Mouse (Mus musculus): ENCODE results near the gene Opn3. TPM values are rescaled to one million over a fixed set of nuclear protein-coding genes. Genes with fewer than 3 reads are reported as not detected.

The Opn3 gene
- total RNA-seq (2021), result 1 to 10 TPM; 7.3 to 8.9 TPM
- long read RNA-seq, experiment 1, transcript Opn3-201 (4 exons, 1,913 nt), result major isoform, 27 of 27 reads
- long read RNA-seq, experiment 1, partial matches to known transcripts, result 0 of 27 reads
- long read RNA-seq, experiment 1, other reads (novel, unspliced or antisense), result 0 of 27 reads
- long read RNA-seq, experiment 2, transcript Opn3-201 (4 exons, 1,913 nt), result major isoform, 13 of 13 reads
- long read RNA-seq, experiment 2, partial matches to known transcripts, result 0 of 13 reads
- long read RNA-seq, experiment 2, other reads (novel, unspliced or antisense), result 0 of 13 reads

- peak; percentile 98 for DNase-seq
- intact Hi-C loops (cut with DNase I), result loop anchor here (5.0 kb wide), 2 partner anchors 65 to 190 kb away; partner anchors contain the start of genes Exo1 and Fh1
Measured at GRCm38 (mm10) chr1:175692246-175692996, at the start of gene Opn3, which contains the start of gene Chml. Opn3 (minus strand) TSS chr1:175692776. Chml (minus strand) TSS chr1:175692901.

- no peak for DNase-seq
- intact Hi-C loops (cut with DNase I), result no loop called here
Measured at GRCm38 (mm10) chr1:175725771-175726170, 33.2 kb upstream of the Opn3 start.

GRCm38 (mm10) chr1:175716832-175717231 is 24.3 kb upstream of the Opn3 start:
- no peak for DNase-seq
- intact Hi-C loops (cut with DNase I), result no loop called here

- DNase-seq, result peak; percentile 58 to 65
Measured at GRCm38 (mm10) chr1:175712338-175712909, 19.8 kb upstream of the Opn3 start.

GRCm38 (mm10) chr1:175708013-175708412 is 15.4 kb upstream of the Opn3 start:
- DNase-seq, result peak in 1 of 2 experiments; percentile 30
- intact Hi-C loops (cut with DNase I), result no loop called here

More at GRCm38 (mm10) chr1:175712338-175712909, 19.8 kb upstream of the Opn3 start:
- intact Hi-C loops (cut with DNase I), result no loop called here

GRCm38 (mm10) chr1:175707599-175707998 is 15.0 kb upstream of the Opn3 start:
- DNase-seq, result no peak
- intact Hi-C loops (cut with DNase I), result no loop called here

- intact Hi-C loops (cut with DNase I), result no loop called here
- DNase-seq, result no peak
Measured at GRCm38 (mm10) chr1:175701145-175701544, 8.6 kb upstream of the Opn3 start.

GRCm38 (mm10) chr1:175699796-175700195 is 7.2 kb upstream of the Opn3 start:
- intact Hi-C loops (cut with DNase I), result no loop called here
- no peak for DNase-seq

- intact Hi-C loops (cut with DNase I), result no loop called here
- DNase-seq, result no peak
Measured at GRCm38 (mm10) chr1:175699375-175699774, 6.8 kb upstream of the Opn3 start.

GRCm38 (mm10) chr1:175698293-175698692 is 5.7 kb upstream of the Opn3 start, which contains the start of gene Wdr64:
Wdr64 (plus strand) TSS chr1:175698593.
- no peak for DNase-seq
- intact Hi-C loops (cut with DNase I), result no loop called here

- DNase-seq, result no peak
- intact Hi-C loops (cut with DNase I), result loop anchor here (5.0 kb wide), 2 partner anchors 66 to 189 kb away; partner anchors contain the start of genes Exo1 and Fh1
Measured at GRCm38 (mm10) chr1:175693429-175693960, 919 bp upstream of the Opn3 start.

GRCm38 (mm10) chr1:175692997-175693361 is 403 bp upstream of the Opn3 start:
- DNase-seq, result no peak
- intact Hi-C loops (cut with DNase I), result loop anchor here (5.0 kb wide), 2 partner anchors 66 to 189 kb away; partner anchors contain the start of genes Exo1 and Fh1

- intact Hi-C loops (cut with DNase I), result loop anchor here (5.0 kb wide), 2 partner anchors 64 to 191 kb away; partner anchors contain the start of genes Exo1 and Fh1
- DNase-seq, result no peak
Measured at GRCm38 (mm10) chr1:175691686-175692245, 810 bp downstream of the Opn3 start.

GRCm38 (mm10) chr1:175680995-175681394 is 11.6 kb downstream of the Opn3 start:
- intact Hi-C loops (cut with DNase I), result no loop called here
- no peak for DNase-seq

- intact Hi-C loops (cut with DNase I), result no loop called here
- DNase-seq, result no peak
Measured at GRCm38 (mm10) chr1:175677459-175677858, 15.1 kb downstream of the Opn3 start.

- peak in 1 of 2 experiments; percentile 14 for DNase-seq
- intact Hi-C loops (cut with DNase I), result no loop called here
Measured at GRCm38 (mm10) chr1:175675116-175675515, 17.5 kb downstream of the Opn3 start.

GRCm38 (mm10) chr1:175673563-175674325 is 18.8 kb downstream of the Opn3 start:
- intact Hi-C loops (cut with DNase I), result loop anchor here (5.0 kb wide), 2 partner anchors 194 to 249 kb away; partner anchors contain the start of gene Gm38100
- DNase-seq, result no peak

GRCm38 (mm10) chr1:175671626-175672025 is 20.9 kb downstream of the Opn3 start:
- no peak for DNase-seq
- intact Hi-C loops (cut with DNase I), result loop anchor here (5.0 kb wide), 2 partner anchors 196 to 251 kb away; partner anchors contain the start of gene Gm38100

GRCm38 (mm10) chr1:175670042-175670441 is 22.5 kb downstream of the Opn3 start:
- DNase-seq, result no peak
- intact Hi-C loops (cut with DNase I), result loop anchor here (5.0 kb wide), 2 partner anchors 197 to 252 kb away; partner anchors contain the start of gene Gm38100
